Mouse (Mus musculus): Measurements from ENCODE around the gene Entpd8. TPM values are rescaled to one million over a fixed set of nuclear protein-coding genes. Genes with fewer than 3 reads are reported as not detected.

Gene Entpd8
- total RNA-seq (2021): not detected

DNA sequence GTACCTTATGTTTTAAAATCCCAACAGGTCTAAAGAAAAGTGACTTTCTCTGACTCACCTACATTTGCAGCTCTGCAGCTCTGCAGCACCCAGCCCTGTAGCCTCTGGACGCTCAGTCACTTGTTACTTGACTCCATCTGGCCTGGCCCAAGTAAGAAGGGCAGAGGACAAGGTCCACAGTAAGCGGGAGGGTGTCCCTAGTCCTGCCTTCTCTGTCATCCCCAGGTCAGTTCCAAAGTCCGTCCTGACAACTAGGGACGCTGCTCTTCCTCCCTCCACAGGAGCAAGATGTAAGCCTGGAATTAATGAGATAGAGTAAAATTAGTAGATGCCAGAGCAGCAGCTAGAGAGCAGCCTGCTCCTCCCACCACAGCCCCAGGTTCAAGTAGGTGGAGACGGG is at the start of gene Entpd8:
Entpd8 (plus strand) TSS at position 229 of the 400 bp plus-strand sequence.
- DNase-seq (ENCODE audit: extremely low spot score in 1 of 2, low spot score in 1 of 2): no peak

DNA sequence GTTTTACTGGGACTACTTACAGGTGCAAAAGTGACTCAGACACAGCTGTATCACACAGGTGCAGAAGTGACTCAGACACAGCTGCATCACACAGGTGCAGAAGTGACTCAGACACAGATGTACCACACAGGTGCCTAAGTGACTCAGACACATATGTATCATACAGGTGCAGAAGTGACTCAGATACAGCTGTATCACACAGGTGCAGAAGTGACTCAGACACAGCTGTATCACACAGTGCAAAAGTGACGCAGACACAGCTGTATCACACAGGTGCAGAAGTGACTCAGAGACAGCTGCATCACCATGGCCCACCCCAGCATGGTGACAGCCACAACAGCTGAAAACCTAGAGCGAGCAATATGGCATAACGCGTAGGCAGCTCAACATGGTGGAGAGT is 45.1 kb upstream of the Entpd8 start:
- no peak for DNase-seq (ENCODE audit: extremely low spot score in 1 of 2, low spot score in 1 of 2)

- DNase-seq (ENCODE audit: extremely low spot score in 1 of 2, low spot score in 1 of 2): no peak
Observed at GRCm38 (mm10) chr2:25040089-25040488, 40.0 kb upstream of the Entpd8 start.

DNA sequence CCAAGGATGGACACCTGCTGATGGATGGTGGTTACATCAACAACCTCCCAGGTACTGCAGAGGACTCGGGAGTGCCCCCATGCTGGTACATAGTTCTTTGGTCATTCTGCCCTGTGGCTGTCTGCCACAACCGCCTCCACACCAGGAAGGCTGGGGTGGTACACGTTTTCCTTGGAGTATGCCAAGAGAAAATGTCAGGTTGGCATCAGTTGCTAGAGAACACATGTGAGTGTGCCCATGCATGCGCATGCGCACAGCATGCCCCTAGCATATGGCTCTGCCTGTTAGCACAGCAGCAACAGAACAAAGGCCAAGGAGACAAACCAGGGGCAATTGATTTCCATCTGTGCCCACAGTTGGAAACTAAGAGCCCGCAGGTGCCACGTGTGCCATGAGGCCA is 29.2 kb upstream of the Entpd8 start:
- DNase-seq (ENCODE audit: extremely low spot score in 1 of 2, low spot score in 1 of 2): no peak

- no peak for DNase-seq (ENCODE audit: extremely low spot score in 1 of 2, low spot score in 1 of 2)
Observed at GRCm38 (mm10) chr2:25051450-25051849, 28.7 kb upstream of the Entpd8 start.

- DNase-seq (ENCODE audit: extremely low spot score in 1 of 2, low spot score in 1 of 2): no peak
Observed at GRCm38 (mm10) chr2:25053101-25053500, 27.0 kb upstream of the Entpd8 start.

DNA sequence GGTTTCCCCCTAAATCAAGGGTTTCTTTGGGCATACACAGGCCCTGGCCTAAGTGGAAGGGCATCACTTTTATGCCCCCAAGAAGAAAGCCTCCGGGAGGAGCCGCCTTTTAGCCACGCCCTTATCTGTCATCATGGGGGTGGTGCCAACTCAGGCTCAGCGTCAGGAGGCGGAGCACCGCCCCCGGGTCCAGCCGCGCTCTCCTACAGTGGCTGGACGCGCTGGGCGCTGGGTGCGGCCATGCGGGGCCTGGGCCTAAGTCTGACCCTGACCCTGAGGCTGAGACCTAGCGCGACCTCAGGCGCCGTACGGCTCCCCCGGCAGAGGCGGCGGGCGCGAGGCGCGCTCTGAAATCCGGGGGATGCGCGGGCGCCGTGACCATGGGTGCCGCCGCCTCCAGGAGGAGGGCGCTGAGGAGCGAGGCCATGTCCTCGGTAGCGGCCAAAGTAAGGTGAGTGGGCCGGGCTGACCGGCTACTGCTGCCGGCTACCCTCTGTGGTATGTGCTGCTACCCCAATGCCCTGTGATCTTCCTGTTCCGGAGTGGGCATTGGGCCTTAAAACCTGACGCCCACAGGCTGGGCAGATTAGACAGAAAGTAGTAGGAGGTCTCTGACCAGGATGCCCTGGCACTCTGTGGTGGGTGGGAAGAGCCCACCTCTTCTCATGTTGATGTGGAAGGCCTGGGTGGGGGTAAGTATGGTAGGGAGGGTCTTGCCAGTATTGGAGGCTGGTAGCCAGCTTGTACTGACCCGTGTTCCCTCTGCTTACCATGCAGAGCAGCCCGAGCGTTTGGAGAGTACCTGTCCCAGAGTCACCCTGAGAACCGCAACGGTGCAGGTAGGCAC is 25.7 kb upstream of the Entpd8 start, which contains the start of gene Nsmf:
Nsmf (plus strand) TSS at position 135 of the 847 bp plus-strand sequence.
- peak; percentile 87 to 90 for DNase-seq (ENCODE audit: extremely low spot score in 1 of 2, low spot score in 1 of 2)

GRCm38 (mm10) chr2:25055068-25055405 is 25.1 kb upstream of the Entpd8 start:
- DNase-seq (ENCODE audit: extremely low spot score in 1 of 2, low spot score in 1 of 2): peak; percentile 79 to 84

- no peak for DNase-seq (ENCODE audit: extremely low spot score in 1 of 2, low spot score in 1 of 2)
Observed at GRCm38 (mm10) chr2:25055409-25056155, 24.5 kb upstream of the Entpd8 start.

- no peak for DNase-seq (ENCODE audit: extremely low spot score in 1 of 2, low spot score in 1 of 2)
Observed at GRCm38 (mm10) chr2:25058926-25059325, 21.2 kb upstream of the Entpd8 start.

DNA sequence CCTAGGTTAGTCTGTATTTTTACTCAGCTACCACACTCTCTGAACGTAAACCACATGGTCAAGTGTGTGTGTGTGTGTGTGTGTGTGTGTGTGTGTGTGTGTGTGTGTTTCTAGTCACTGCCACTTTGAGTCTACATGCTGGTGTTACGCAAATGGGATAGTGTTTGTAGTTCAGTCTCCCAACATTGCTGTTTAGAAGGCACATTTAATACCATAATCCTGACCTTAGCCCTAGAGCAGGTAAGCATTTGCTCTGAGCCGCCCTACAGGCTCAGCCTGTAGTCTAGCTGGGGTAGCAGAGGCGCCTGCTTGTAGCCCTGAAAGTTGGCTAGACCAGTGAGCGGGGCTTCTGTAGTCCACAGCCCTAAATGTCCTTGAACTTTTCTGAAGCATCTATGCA is 16.6 kb upstream of the Entpd8 start:
- DNase-seq (ENCODE audit: extremely low spot score in 1 of 2, low spot score in 1 of 2): no peak

DNA sequence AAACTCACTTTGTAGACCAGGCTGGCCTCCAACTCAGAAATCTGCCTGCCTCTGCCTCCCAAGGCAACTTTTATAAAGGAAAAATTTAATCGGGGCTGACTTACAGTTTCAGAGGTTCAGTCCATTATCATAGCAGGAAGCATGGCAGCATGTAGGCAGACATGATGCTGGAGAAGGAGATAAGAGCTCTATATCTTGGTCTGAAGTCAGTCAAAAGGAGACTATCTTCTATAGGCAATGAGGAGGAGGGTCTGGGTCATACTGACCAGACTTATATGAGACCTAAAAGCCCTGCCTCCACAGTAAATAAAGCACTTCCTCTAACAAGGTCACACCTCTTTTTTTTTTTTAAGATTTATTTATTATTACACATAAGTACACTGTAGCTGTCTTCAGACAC is 15.8 kb upstream of the Entpd8 start:
- DNase-seq (ENCODE audit: extremely low spot score in 1 of 2, low spot score in 1 of 2): no peak

DNA sequence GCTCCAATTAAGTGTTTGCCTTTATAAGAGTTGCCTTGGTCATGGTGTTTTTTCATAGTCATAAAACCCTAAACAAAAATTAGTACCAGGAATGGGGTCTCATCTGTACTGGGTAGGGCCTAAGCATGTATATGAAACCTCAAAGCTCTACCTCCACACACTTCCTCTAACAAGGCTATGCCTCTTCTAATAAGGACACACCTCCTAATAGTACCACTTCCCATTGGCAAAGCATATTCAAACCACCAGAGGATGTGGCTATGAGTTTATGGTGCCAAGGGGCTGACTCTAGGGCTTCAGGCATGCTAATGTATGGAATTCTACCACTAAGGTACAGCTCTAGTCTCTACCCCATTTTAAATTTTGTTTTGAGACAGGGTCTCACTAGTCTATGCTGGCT is 14.6 kb upstream of the Entpd8 start:
- no peak for DNase-seq (ENCODE audit: extremely low spot score in 1 of 2, low spot score in 1 of 2)

- DNase-seq (ENCODE audit: extremely low spot score in 1 of 2, low spot score in 1 of 2): no peak
Observed at GRCm38 (mm10) chr2:25066552-25066951, 13.6 kb upstream of the Entpd8 start.

- no peak for DNase-seq (ENCODE audit: extremely low spot score in 1 of 2, low spot score in 1 of 2)
Observed at GRCm38 (mm10) chr2:25069537-25069936, 10.6 kb upstream of the Entpd8 start.

- DNase-seq (ENCODE audit: extremely low spot score in 1 of 2, low spot score in 1 of 2): no peak
Observed at GRCm38 (mm10) chr2:25072398-25072797, 7.7 kb upstream of the Entpd8 start.

DNA sequence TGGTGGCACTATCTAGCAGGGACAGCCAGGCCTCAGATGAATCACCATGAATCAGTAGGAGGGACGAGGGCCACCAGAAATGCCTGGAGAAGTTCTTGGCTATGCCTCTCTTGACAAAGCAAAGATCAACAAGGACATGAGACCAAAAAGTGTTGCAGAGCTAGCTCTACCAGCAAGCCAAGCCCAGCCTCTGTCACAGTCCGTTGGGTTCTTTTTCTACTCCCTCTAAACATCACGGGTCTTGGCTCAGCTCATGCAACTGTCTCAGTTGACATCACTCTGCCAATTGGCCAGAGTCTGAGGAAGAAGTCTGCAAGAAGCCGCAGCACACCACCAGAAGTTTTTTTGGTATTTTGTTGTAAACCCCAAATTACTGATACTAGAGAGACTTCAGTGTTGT is 4.6 kb upstream of the Entpd8 start:
- no peak for DNase-seq (ENCODE audit: extremely low spot score in 1 of 2, low spot score in 1 of 2)

DNA sequence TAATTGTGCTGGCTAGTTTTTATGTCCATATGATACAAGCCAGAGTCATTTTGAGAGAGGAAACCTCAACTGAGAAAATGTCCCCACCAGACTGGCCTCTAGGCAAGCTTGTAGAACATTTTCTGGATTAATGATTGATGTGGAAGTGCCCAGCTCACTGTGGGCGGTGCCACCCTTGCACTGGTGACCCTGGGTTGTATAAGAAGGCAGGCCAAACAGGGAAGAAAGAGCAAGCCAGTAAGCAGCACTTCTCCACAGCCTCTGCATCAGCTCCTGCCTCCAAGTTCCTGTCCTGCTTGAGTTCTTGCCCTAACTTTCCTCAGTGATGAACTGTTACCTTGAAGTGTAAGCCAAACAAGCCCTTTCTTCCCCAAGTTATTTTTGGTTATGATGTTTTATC is 1.1 kb upstream of the Entpd8 start:
- DNase-seq (ENCODE audit: extremely low spot score in 1 of 2, low spot score in 1 of 2): no peak

DNA sequence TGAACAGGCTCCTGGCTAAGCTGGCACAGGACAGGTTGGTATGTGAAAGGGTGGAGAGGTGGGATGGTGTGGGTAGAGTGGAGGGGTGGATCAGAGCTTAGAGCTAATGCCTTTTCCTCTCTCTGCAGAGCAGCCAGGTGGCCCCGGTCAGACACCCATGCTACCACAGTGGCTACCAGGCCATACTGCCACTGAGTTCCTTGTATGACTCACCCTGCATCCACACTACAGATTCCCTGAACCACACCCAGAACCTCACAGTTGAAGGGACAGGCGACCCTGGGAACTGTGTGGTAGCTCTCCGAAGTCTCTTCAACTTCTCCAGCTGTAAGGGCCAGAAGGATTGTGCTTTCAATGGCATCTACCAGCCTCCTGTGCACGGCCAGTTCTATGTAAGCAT is 3.6 kb downstream of the Entpd8 start:
- DNase-seq (ENCODE audit: extremely low spot score in 1 of 2, low spot score in 1 of 2): no peak

- DNase-seq (ENCODE audit: extremely low spot score in 1 of 2, low spot score in 1 of 2): no peak
Observed at GRCm38 (mm10) chr2:25085571-25085970, 5.5 kb downstream of the Entpd8 start.

DNA sequence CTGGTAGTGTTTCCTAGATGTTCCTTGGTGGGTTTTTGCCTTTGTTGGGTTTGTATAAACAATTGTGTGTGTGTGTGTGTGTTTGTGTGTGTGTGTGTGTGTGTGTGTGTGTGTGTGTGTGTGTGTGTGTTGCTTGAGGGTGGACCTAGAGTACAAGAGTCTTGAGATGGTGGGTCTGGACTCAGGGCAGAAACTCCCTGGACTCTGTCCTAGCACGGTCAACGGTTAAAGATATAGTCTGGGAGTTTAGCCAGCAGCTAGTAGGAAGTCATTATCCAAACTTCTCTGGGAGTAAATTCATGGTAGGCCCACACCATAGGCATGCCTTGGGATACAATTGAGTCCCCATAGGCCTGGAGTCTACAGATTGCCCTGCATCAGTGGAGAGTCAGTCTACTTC is 7.7 kb downstream of the Entpd8 start:
- DNase-seq (ENCODE audit: extremely low spot score in 1 of 2, low spot score in 1 of 2): no peak

DNA sequence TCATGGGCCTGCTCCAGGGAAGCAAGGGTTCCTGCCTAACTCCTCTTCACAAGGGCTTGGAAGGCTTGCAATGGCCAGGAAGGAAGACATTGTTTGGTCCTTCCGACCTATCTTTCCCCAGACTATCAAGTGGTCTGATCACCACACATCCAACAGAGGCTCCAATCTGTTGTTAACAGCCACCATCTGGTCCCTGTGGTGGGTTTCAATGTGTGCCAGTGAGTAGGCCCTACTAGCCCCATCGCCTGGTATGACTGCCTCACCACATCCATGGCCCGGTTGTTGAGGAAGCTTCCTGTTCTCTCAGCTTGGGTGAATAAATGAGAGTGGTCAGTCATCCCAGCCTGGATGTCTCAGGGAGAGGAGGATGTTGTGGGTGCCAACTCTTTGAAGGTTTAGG is 8.5 kb downstream of the Entpd8 start:
- no peak for DNase-seq (ENCODE audit: extremely low spot score in 1 of 2, low spot score in 1 of 2)

All from layer of hippocampus, postnatal 25 days (tissue).